13 mouse cellular contexts compared by ENCODE assay signal in the genomic region with DNA sequence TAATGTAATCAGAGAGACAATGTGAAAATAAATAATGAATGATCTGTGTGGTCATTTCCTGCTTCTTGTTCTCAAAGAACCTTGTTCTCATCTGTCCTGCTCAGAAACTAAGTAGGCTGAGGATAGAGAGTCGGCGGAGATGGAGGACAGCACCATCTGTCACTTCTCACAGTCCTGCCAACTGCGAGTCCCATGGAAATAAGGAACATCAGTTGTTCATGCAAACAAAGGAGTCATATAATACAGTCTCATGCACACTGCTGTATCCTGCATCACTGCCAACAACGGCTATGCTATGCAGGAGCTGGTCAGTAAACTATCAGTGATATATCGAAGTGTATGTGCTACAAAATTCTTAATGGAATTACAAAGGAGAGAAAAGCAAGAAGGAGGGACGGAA.
DNase-seq lines count a peak whose midpoint lies in the region; ATAC-seq lines count a peak whose summit lies in the region.
"Had no signal": no experiment of that assay in that cellular context is flagged by ENCODE, and none has a peak within 500 bp of the region (broad histone marks: within the 10 kb centered on the region; RNA-seq: fewer than 3 reads in every experiment).

No protein-coding gene starts in this region.

- H3K36me3 ChIP-seq in lung, embryonic 16.5 days (ENCODE audit: control insufficient read depth, insufficient read depth, low read length), result no peaks in the 10 kb centered on the region
- H3K36me3 ChIP-seq in forebrain, embryonic 14.5 days (ENCODE audit: control insufficient read depth, insufficient read depth, low read length), result no peaks in the 10 kb centered on the region
- H3K36me3 ChIP-seq: G1E; limb, embryonic 13.5 days; neural tube, embryonic 12.5 days had no signal

- H3K27ac ChIP-seq in lung, embryonic 16.5 days (ENCODE audit: low read length), result no peak overlapping the region
- H3K27ac ChIP-seq in forebrain, embryonic 14.5 days (ENCODE audit: low read depth, low read length), result peak overlapping the region; percentile 62
- H3K27ac ChIP-seq: limb, embryonic 13.5 days; neural tube, embryonic 12.5 days had no signal

- peaks cover 4% of the 10 kb centered on the region for H3K4me1 ChIP-seq in lung, embryonic 16.5 days (replicated peaks; ENCODE audit: control insufficient read depth, insufficient read depth, low read length)
- no peaks in the 10 kb centered on the region for H3K4me1 ChIP-seq in forebrain, embryonic 14.5 days (ENCODE audit: control insufficient read depth, insufficient read depth, low read length)
- H3K4me1 ChIP-seq: limb, embryonic 13.5 days; neural tube, embryonic 12.5 days had no signal

- H3K27me3 ChIP-seq in lung, embryonic 16.5 days (ENCODE audit: control insufficient read depth, insufficient read depth, low read depth, low read length), result no peaks in the 10 kb centered on the region
- H3K27me3 ChIP-seq in forebrain, embryonic 14.5 days (replicated peaks; ENCODE audit: control insufficient read depth, insufficient read depth, low read length), result no peaks in the 10 kb centered on the region
- H3K27me3 ChIP-seq: limb, embryonic 13.5 days; neural tube, embryonic 12.5 days had no signal

- no peaks in the 10 kb centered on the region for H3K9me3 ChIP-seq in lung, embryonic 16.5 days (ENCODE audit: control insufficient read depth, low read length)
- H3K9me3 ChIP-seq in forebrain, embryonic 14.5 days (replicated peaks; ENCODE audit: control insufficient read depth, low read length), result no peaks in the 10 kb centered on the region
- H3K9me3 ChIP-seq: limb, embryonic 13.5 days; neural tube, embryonic 12.5 days had no signal

- no peak overlapping the region for H3K4me2 ChIP-seq in lung, embryonic 16.5 days (ENCODE audit: low read depth, low read length)
- H3K4me2 ChIP-seq in forebrain, embryonic 14.5 days (ENCODE audit: low read length), result no peak overlapping the region
- H3K4me2 ChIP-seq: limb, embryonic 13.5 days; neural tube, embryonic 12.5 days had no signal

- no peak overlapping the region for H3K4me3 ChIP-seq in lung, embryonic 16.5 days (ENCODE audit: low read length)
- no peak overlapping the region for H3K4me3 ChIP-seq in forebrain, embryonic 14.5 days (ENCODE audit: low read depth, low read length)
- H3K4me3 ChIP-seq: limb, embryonic 13.5 days; neural tube, embryonic 12.5 days had no signal

- peak; percentile 26; the same call in 1 of the 2 replicates for ATAC-seq in lung, embryonic 16.5 days (ENCODE audit: low read depth)
- peak; percentile 91 for ATAC-seq in forebrain, embryonic 14.5 days

- DNase-seq in embryo, embryonic 10.5 days (ENCODE audit: low spot score), result peak; percentile 13
- no peak for DNase-seq in embryo, embryonic 10 days (ENCODE audit: low spot score)
- DNase-seq in lung, postnatal 10 days, result no peak
- DNase-seq in forebrain, embryonic 14.5 days (ENCODE audit: low spot score), result peak; percentile 73
- DNase-seq in retina, embryonic 14.5 days (ENCODE audit: low spot score), result peak; percentile 14
- DNase-seq in testis, postnatal 10 days (ENCODE audit: low spot score), result no peak
- DNase-seq in kidney, adult 11 months, result no peak
- DNase-seq: adrenal gland, adult 2 months; lung, postnatal 36 days had no signal

- WGBS in lung, embryonic 16.5 days, result 46% methylated on average over 6 of the region's 6 CpGs
- 58% methylated on average over 6 of the region's 6 CpGs for WGBS in forebrain, embryonic 14.5 days

- no peak overlapping the region for H3K9ac ChIP-seq in lung, embryonic 16.5 days (ENCODE audit: low read length)
- no peak overlapping the region for H3K9ac ChIP-seq in forebrain, embryonic 14.5 days (ENCODE audit: low read length)
- H3K9ac ChIP-seq: limb, embryonic 13.5 days; neural tube, embryonic 12.5 days had no signal

Comparison
In these comparisons a context has a peak if more than half of its experiments do, and no peak if none do; other contexts are left out.
1. DNase-seq: peak in embryo, embryonic 10.5 days (single experiment), forebrain, embryonic 14.5 days (single experiment) and retina, embryonic 14.5 days (single experiment); none in embryo, embryonic 10 days (single experiment), lung, postnatal 10 days (single experiment), testis, postnatal 10 days (single experiment) and kidney, adult 11 months (single experiment).